Mouse (Mus musculus): ENCODE measurements around the gene Il4ra.

GRCm38 (mm10) chr7:125571891-125572290 lies 20.0 kb downstream of the Il4ra start:
- TF ChIP-seq CTCF (conservative IDR thresholded peaks at IDR 0.05 in 1 of 2, IDR thresholded peaks at IDR 0.05 in 1 of 2; ENCODE audit: low read depth in 2 of 2, low read length in 2 of 2) (no peak), POLR2A (IDR thresholded peaks at IDR 0.05; ENCODE audit: low read depth, low read length) (no peak), ZC3H11A (IDR thresholded peaks at IDR 0.05; ENCODE audit: low read depth, low read length) (no peak), EP300 (IDR thresholded peaks at IDR 0.05; ENCODE audit: low read length) (no peak), CHD2 (IDR thresholded peaks at IDR 0.05; ENCODE audit: low read length) (no peak), ZNF384 (IDR thresholded peaks at IDR 0.05; ENCODE audit: low read depth, low read length) (no peak), ELF1 (IDR thresholded peaks at IDR 0.05; ENCODE audit: low read depth, low read length) (no peak)
